Mouse (Mus musculus): Measurements from ENCODE around the gene Syce2. TPM values are rescaled to one million over a fixed set of nuclear protein-coding genes. Genes with fewer than 3 reads are reported as not detected.

Gene Syce2
- total RNA-seq, 1 experiment = 42.3 TPM

DNA sequence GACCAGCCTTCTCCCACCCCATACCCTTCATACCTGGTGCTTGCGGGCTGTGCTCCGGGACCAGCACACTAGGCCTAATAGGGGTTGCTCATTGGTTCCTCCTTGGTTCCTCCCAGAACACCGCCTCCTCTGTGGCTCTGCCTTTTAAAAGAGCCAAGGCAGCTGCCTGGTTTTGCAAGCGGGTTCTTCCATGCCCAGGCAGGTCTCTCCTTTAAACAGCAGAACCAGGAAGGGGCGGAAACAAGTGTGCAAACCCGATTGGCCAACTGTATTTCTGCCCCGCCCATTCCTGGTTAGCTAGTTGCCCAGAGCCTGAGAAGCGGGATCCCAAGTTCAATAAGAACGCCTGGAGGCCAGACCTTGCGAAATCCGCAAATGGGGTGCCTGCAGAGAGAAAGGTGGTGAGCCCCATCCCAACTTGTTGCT is 21.8 kb downstream of the Syce2 start, which contains the start of gene Gcdh:
Gene Gcdh, minus strand, starts transcription at position 213 of the 426 bp plus-strand sequence.
- in situ Hi-C loops (cut with MboI; ENCODE audit: low sequenced_read_pairs in 2 of 2, unreplicated experiment in 2 of 2) = no loop called here
- Histone ChIP-seq H3K4me1 (ENCODE audit: control insufficient read depth in 2 of 2, insufficient read depth in 2 of 2, low read length in 2 of 2, poor library complexity in 1 of 2) (no peaks in the 10 kb centered on the region; a peak in 1 of 4 replicates), H3K27ac (ENCODE audit: insufficient read depth, low read depth, low read length, poor library complexity, severe bottlenecking) (no peak within 1 kb of the TSS), H3K9me3 (ENCODE audit: control insufficient read depth, insufficient read depth, low read depth, low read length) (no peaks in the 10 kb centered on the region), H3K9ac (ENCODE audit: insufficient read depth, low read depth, low read length, poor library complexity, severe bottlenecking) (peak within 1 kb of the TSS; percentile 77), H3K36me3 (ENCODE audit: control insufficient read depth, insufficient read depth, low read length, poor library complexity, severe bottlenecking) (peaks cover 11% of the 10 kb centered on the region; the same call in 1 of the 2 replicates), H3K4me3 (ENCODE audit: insufficient read depth in 1 of 2, low read depth in 1 of 2, low read length in 2 of 2, poor library complexity in 1 of 2, severe bottlenecking in 1 of 2) (peak within 1 kb of the TSS; percentile 72 to 88)
- peak; percentile 95 for DNase-seq (ENCODE audit: low read depth, low spot score)
- no peak for TF ChIP-seq HCFC1 (IDR thresholded peaks at IDR 0.05; ENCODE audit: borderline replicate concordance, insufficient read depth, low read length)
- TF ChIP-seq ZC3H11A (IDR thresholded peaks at IDR 0.05; ENCODE audit: borderline replicate concordance, low read depth, low read length) = no peak
- no peak for TF ChIP-seq CHD2 (IDR thresholded peaks at IDR 0.05; ENCODE audit: low read depth, low read length)
- TF ChIP-seq ZNF384 (IDR thresholded peaks at IDR 0.05; ENCODE audit: low read depth, low read length) = no peak
- no peak for TF ChIP-seq MAFK (IDR thresholded peaks at IDR 0.05; ENCODE audit: insufficient read depth, low read depth, low read length)

DNA sequence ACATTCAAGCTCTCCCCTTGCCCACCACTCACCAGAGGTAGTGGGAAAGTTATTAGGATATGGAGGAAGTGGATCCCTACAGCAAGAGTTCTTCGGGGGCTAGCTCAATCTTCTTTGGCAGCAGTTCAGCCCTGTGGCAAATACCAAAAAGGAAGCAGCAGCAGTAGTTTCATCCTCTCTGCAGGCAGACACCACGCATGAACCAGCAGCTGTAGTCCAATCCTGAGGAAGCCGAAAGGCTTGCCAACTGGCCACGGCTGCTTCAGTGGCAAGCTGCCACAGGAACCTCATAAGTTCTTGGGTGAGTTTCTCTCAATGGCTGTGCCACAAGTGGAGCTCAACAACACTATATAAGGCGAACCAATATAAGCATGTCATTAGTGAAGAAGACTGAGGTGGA is 24.1 kb downstream of the Syce2 start:
- in situ Hi-C loops (cut with MboI; ENCODE audit: low sequenced_read_pairs in 2 of 2, unreplicated experiment in 2 of 2) = no loop called here
- no peaks in the 10 kb centered on the region for H3K9me3 ChIP-seq (ENCODE audit: control insufficient read depth, insufficient read depth, low read depth, low read length)
- H3K27ac ChIP-seq (ENCODE audit: insufficient read depth, low read depth, low read length, poor library complexity, severe bottlenecking) = no peak overlapping the region
- H3K4me1 ChIP-seq (ENCODE audit: control insufficient read depth in 2 of 2, insufficient read depth in 2 of 2, low read length in 2 of 2, poor library complexity in 1 of 2) = no peaks in the 10 kb centered on the region; a peak in 1 of 4 replicates
- H3K36me3 ChIP-seq (ENCODE audit: control insufficient read depth, insufficient read depth, low read length, poor library complexity, severe bottlenecking) = peaks cover 3% of the 10 kb centered on the region; the same call in 1 of the 2 replicates
- no peak for DNase-seq (ENCODE audit: low read depth, low spot score)
- no peak overlapping the region for H3K4me3 ChIP-seq (ENCODE audit: insufficient read depth in 1 of 2, low read depth in 1 of 2, low read length in 2 of 2, poor library complexity in 1 of 2, severe bottlenecking in 1 of 2)
- H3K9ac ChIP-seq (ENCODE audit: insufficient read depth, low read depth, low read length, poor library complexity, severe bottlenecking) = no peak overlapping the region
- TF ChIP-seq ZC3H11A (IDR thresholded peaks at IDR 0.05; ENCODE audit: borderline replicate concordance, low read depth, low read length) (no peak), HCFC1 (IDR thresholded peaks at IDR 0.05; ENCODE audit: borderline replicate concordance, insufficient read depth, low read length) (no peak), ZNF384 (IDR thresholded peaks at IDR 0.05; ENCODE audit: low read depth, low read length) (no peak), CHD2 (IDR thresholded peaks at IDR 0.05; ENCODE audit: low read depth, low read length) (no peak), MAFK (IDR thresholded peaks at IDR 0.05; ENCODE audit: insufficient read depth, low read depth, low read length) (no peak)

DNA sequence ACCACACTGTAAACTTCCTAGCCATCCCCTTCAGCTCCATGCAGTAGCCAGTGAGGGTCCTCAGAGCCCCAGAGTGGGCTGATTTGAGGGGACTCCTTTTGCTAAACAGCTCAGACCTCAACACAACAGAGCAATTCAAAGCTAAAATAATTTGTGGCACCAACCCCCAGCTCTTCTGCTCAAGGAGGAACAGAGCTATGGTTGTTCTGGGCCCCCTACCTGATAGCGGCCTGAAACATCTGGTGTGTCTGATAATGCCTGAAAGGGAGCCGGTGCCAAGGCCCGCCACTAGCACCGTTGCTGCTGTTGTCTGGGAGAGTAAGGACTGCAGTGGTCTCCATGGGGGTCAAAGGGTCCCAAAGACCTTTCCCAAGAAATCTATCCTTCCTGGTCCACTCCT is 29.2 kb downstream of the Syce2 start:
- Histone ChIP-seq H3K27ac (ENCODE audit: insufficient read depth, low read depth, low read length, poor library complexity, severe bottlenecking) (no peak overlapping the region), H3K9me3 (ENCODE audit: control insufficient read depth, insufficient read depth, low read depth, low read length) (no peaks in the 10 kb centered on the region), H3K4me1 (ENCODE audit: control insufficient read depth in 2 of 2, insufficient read depth in 2 of 2, low read length in 2 of 2, poor library complexity in 1 of 2) (peaks cover 0 to 6% of the 10 kb centered on the region in 2 experiments; a peak in 1 of 4 replicates), H3K36me3 (ENCODE audit: control insufficient read depth, insufficient read depth, low read length, poor library complexity, severe bottlenecking) (no peaks in the 10 kb centered on the region; the same call in 1 of the 2 replicates), H3K4me3 (ENCODE audit: insufficient read depth in 1 of 2, low read depth in 1 of 2, low read length in 2 of 2, poor library complexity in 1 of 2, severe bottlenecking in 1 of 2) (no peak overlapping the region), H3K9ac (ENCODE audit: insufficient read depth, low read depth, low read length, poor library complexity, severe bottlenecking) (no peak overlapping the region)
- TF ChIP-seq ZC3H11A (IDR thresholded peaks at IDR 0.05; ENCODE audit: borderline replicate concordance, low read depth, low read length) (no peak), MAFK (IDR thresholded peaks at IDR 0.05; ENCODE audit: insufficient read depth, low read depth, low read length) (no peak), CHD2 (IDR thresholded peaks at IDR 0.05; ENCODE audit: low read depth, low read length) (no peak), ZNF384 (IDR thresholded peaks at IDR 0.05; ENCODE audit: low read depth, low read length) (no peak), HCFC1 (IDR thresholded peaks at IDR 0.05; ENCODE audit: borderline replicate concordance, insufficient read depth, low read length) (no peak)
- in situ Hi-C loops (cut with MboI; ENCODE audit: low sequenced_read_pairs in 2 of 2, unreplicated experiment in 2 of 2) = no loop called here
- no peak for DNase-seq (ENCODE audit: low read depth, low spot score)

DNA sequence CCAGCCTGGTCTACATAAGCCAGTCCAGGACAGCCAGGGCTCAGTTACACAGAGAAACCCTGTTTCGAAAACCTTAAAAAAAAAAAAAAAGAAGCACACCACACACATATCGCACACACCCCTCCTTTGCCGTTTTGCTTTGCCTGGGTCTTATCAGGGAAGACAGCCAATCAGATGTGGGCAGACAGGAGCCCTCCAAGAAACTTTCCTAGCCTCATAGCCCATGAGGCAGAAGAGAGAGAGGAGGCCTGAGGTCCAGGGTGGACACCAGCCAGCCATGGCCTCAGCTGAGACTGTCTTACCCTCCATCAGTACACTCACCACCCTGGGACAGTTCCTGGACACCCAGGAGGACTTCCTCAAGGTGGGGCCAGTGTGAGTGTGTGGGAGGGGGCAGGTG is 29.8 kb downstream of the Syce2 start, which contains the start of gene Klf1:
Gene Klf1, plus strand, starts transcription at position 177 of the 400 bp plus-strand sequence.
- TF ChIP-seq ZC3H11A (IDR thresholded peaks at IDR 0.05; ENCODE audit: borderline replicate concordance, low read depth, low read length) = no peak
- TF ChIP-seq MAFK (IDR thresholded peaks at IDR 0.05; ENCODE audit: insufficient read depth, low read depth, low read length) = no peak
- TF ChIP-seq ZNF384 (IDR thresholded peaks at IDR 0.05; ENCODE audit: low read depth, low read length) = no peak
- no peak for TF ChIP-seq HCFC1 (IDR thresholded peaks at IDR 0.05; ENCODE audit: borderline replicate concordance, insufficient read depth, low read length)
- TF ChIP-seq CHD2 (IDR thresholded peaks at IDR 0.05; ENCODE audit: low read depth, low read length) = no peak
- H3K4me3 ChIP-seq (ENCODE audit: insufficient read depth in 1 of 2, low read depth in 1 of 2, low read length in 2 of 2, poor library complexity in 1 of 2, severe bottlenecking in 1 of 2) = peak within 1 kb of the TSS; percentile 95 to 96
- peak within 1 kb of the TSS; percentile 87 for H3K9ac ChIP-seq (ENCODE audit: insufficient read depth, low read depth, low read length, poor library complexity, severe bottlenecking)
- no peak for DNase-seq (ENCODE audit: low read depth, low spot score)
- no peaks in the 10 kb centered on the region; the same call in 1 of the 2 replicates for H3K36me3 ChIP-seq (ENCODE audit: control insufficient read depth, insufficient read depth, low read length, poor library complexity, severe bottlenecking)
- H3K27ac ChIP-seq (ENCODE audit: insufficient read depth, low read depth, low read length, poor library complexity, severe bottlenecking) = no peak within 1 kb of the TSS
- in situ Hi-C loops (cut with MboI; ENCODE audit: low sequenced_read_pairs in 2 of 2, unreplicated experiment in 2 of 2) = no loop called here
- H3K4me1 ChIP-seq (ENCODE audit: control insufficient read depth in 2 of 2, insufficient read depth in 2 of 2, low read length in 2 of 2, poor library complexity in 1 of 2) = peaks cover 0 to 6% of the 10 kb centered on the region in 2 experiments; a peak in 1 of 4 replicates
- H3K9me3 ChIP-seq (ENCODE audit: control insufficient read depth, insufficient read depth, low read depth, low read length) = no peaks in the 10 kb centered on the region

Measured in ES-E14 (cell line).